Mouse (Mus musculus) urinary bladder, postnatal 10 days (tissue): ENCODE measurements around the gene Dennd4a.

Source experiments
- DNase-seq: peaks from one replicate; pipeline ENCODE4 v3.0.0; 2022; ENCODE audit warnings: low spot score

Gene Dennd4a

DNA sequence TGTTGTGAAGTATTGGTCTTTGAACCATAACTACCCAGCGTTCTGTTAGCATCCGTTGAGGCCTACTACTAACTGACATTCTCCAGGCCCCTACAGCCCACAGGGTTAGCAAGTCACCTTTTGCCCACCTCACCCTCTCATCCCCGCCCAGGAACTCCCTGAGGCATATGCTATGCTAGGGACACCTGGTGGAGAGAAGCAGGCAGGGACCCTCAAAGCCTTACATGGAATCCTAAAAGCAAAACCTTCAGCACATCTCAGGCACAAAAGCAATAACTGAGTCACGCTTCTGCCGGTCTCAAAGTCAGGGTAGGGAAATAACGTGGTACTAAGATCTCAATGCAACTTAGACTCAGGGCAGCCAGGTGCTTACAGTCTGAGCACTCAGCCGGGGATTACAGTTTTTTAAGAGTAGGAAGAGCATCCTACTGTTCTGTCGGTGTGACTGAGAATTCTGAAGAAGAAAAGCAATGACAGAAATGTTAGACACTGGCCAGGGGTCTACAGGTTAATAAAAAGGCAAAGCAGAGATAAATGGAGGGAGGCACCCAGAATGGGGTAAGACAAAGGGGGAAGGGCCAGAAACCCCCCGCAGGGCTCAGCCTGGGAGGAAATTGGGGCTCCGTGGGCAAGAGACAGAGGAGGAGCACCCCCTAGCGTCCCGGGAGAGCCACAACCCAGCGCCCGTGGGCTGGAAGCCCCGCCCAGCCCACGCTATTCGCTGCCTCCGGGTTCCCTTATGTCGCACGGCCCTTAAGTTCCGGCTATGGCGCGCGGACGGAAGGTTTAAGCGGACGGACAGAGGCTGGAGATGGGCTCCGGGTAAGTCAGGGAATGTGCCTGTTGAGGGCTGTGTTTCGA lies 149.2 kb downstream of the Dennd4a start, which contains the start of gene Ints14:
Gene Ints14 (plus strand): TSS at position 789 of the 861 bp plus-strand sequence.
- peak; percentile 86 for DNase-seq

DNA sequence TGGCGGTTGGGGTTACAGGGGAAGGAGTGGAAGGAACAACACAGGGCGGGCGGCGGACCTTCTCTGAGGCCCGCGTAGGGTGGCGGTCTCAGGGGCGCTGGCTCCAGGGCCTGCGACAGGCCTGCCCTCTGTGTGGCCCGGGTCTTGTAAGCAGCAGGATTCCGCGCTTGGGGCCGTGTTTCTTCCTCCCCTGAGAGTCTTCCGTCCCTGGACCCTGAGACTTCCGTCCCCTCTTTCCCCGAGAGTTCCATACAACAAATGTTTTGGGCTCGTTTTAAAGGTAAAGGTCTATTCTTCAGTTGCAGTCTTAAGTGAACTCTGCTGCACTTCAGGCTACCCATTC lies 149.8 kb downstream of the Dennd4a start:
- DNase-seq = no peak
